Mouse (Mus musculus) CH12.LX (cell line): ENCODE data around the gene Bhlha15.

Experiments
- BHLHE40 ChIP-seq: IDR thresholded peaks from 2 replicates; pipeline ENCODE4 v1.6.1; 2011; ENCODE audit warnings: mild to moderate bottlenecking, low read depth, low read length, improper control_type of control experiment
- CHD2 ChIP-seq: IDR thresholded peaks from 2 replicates; pipeline ENCODE4 v1.6.1; 2011; ENCODE audit warnings: low read length, improper control_type of control experiment
- CTCF ChIP-seq, 2 experiments: IDR thresholded peaks in 1 of 2; conservative IDR thresholded peaks in 1 of 2; 2 replicates each; pipeline ENCODE4 v1.5.1; 2011 to 2012; ENCODE audit warnings: low read depth in 2 of 2, low read length in 2 of 2, improper control_type of control experiment in 1 of 2, inconsistent platforms in 1 of 2, mild to moderate bottlenecking in 1 of 2, moderate library complexity in 1 of 2
- ELF1 ChIP-seq: IDR thresholded peaks from 2 replicates; pipeline ENCODE4 v1.6.1; 2014; ENCODE audit warnings: low read depth, mild to moderate bottlenecking, inconsistent platforms, low read length, improper control_type of control experiment
- EP300 ChIP-seq: IDR thresholded peaks from 2 replicates; pipeline ENCODE4 v1.6.1; 2011; ENCODE audit warnings: low read length, improper control_type of control experiment
- GABPA ChIP-seq: IDR thresholded peaks from 2 replicates; pipeline ENCODE4 v1.6.1; 2012; ENCODE audit warnings: low read depth, low read length, improper control_type of control experiment, inconsistent platforms; ENCODE audit not compliant: insufficient replicate concordance
- MAFK ChIP-seq: IDR thresholded peaks from 2 replicates; pipeline ENCODE4 v1.6.1; 2011; ENCODE audit warnings: low read length, improper control_type of control experiment; ENCODE audit not compliant: insufficient replicate concordance
- MXI1 ChIP-seq: IDR thresholded peaks from 2 replicates; pipeline ENCODE4 v1.6.1; 2011; ENCODE audit warnings: mild to moderate bottlenecking, low read depth, low read length, improper control_type of control experiment
- POLR2A ChIP-seq: IDR thresholded peaks from 2 replicates; pipeline ENCODE4 v1.6.1; 2011; ENCODE audit warnings: low read depth, mild to moderate bottlenecking, improper control_type of control experiment, low read length
- POLR2AphosphoS2 ChIP-seq: IDR thresholded peaks from 2 replicates; pipeline ENCODE4 v1.6.1; 2011; ENCODE audit warnings: low read depth, low read length, improper control_type of control experiment
- ZC3H11A ChIP-seq: IDR thresholded peaks from 2 replicates; pipeline ENCODE4 v1.6.1; 2012; ENCODE audit warnings: low read depth, mild to moderate bottlenecking, inconsistent platforms, low read length, improper control_type of control experiment
- ZMIZ1 ChIP-seq: IDR thresholded peaks from 2 replicates; pipeline ENCODE4 v1.6.1; 2012; ENCODE audit warnings: low read depth, mild to moderate bottlenecking, inconsistent platforms, low read length, improper control_type of control experiment

DNA sequence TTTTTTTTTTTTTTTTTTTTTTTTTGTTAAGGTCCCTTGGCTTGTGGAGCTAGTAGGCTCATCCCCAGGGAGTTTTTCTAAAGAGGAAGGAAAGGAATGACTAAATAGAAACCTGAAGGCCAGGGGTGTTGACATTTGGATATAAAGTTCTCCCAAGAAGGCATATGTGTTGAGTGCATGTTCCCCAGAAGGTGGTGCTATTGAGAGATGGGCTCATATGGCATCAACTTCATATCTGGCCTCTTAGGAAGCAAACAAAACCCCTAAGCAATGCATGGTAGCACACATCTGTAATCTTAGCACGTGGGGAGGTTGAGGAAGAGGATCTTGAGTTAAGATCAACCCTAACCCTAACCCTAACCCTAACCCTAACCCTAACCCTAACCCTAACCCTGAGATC is 41.3 kb downstream of the Bhlha15 start:
- TF ChIP-seq ZC3H11A (no peak), ZMIZ1 (no peak), EP300 (no peak), POLR2A (no peak), CHD2 (no peak), MAFK (no peak), CTCF (conservative IDR thresholded peaks at IDR 0.05 in 1 of 2, IDR thresholded peaks at IDR 0.05 in 1 of 2; ENCODE audit: low read depth in 2 of 2, low read length in 2 of 2) (peak; percentile 25 to 53; a peak in 3 of 4 replicates), ELF1 (no peak), POLR2AphosphoS2 (no peak), MXI1 (no peak), BHLHE40 (no peak), GABPA (no peak)
